Mouse (Mus musculus) bone marrow macrophage, adult 2 months (primary cell): ENCODE data around the gene Mrpl50.

Source experiments
- CTCF ChIP-seq: IDR thresholded peaks from 2 replicates; pipeline ENCODE4 v1.5.1; 2012; ENCODE audit warnings: low read depth, mild to moderate bottlenecking, low read length, moderate library complexity
- POLR2A ChIP-seq: IDR thresholded peaks from 2 replicates; pipeline ENCODE4 v1.6.1; 2012; ENCODE audit warnings: mild to moderate bottlenecking, low read depth, low read length, borderline replicate concordance

GRCm38 (mm10) chr4:49522576-49522975, 1.7 kb upstream of the Mrpl50 start:
- TF ChIP-seq POLR2A (no peak), CTCF (no peak)
